Mouse (Mus musculus) erythroid progenitor cell, adult 5-6 weeks (primary cell): ENCODE results near the gene Vsig10. TPM values are rescaled to one million over a fixed set of nuclear protein-coding genes. Genes with fewer than 3 reads are reported as not detected.
"Not testable (repeated sequence)": the region's sequence is repeated elsewhere in the genome, so short reads cannot be mapped to it uniquely, and the experiment has no call there.

Experiments
- ATAC-seq: replicated peaks from 2 replicates; pipeline ENCODE4 v1.8.0; 2016; ENCODE audit warnings: moderate number of reproducible peaks, mild to moderate bottlenecking, moderate TSS enrichment, inconsistent platforms; ENCODE audit not compliant: poor library complexity, low FRiP score, severe bottlenecking
- total RNA-seq, 2 experiments: library from RNA; stranded (forward) in 1 of 2; stranded (reverse) in 1 of 2; fragments of 150-400 nt in 1 of 2; fragments of 186-747, 209-891 nt in 1 of 2; gene quantifications; 2 replicates each; pipeline versions ENCODE4 v1.2.3 to v1.2.4; 2015 to 2017; ENCODE audit warnings: low replicate concordance in 2 of 2

Gene Vsig10
- total RNA-seq (2015; ENCODE audit: low replicate concordance) = not detected in 2 replicates
- total RNA-seq (2017; ENCODE audit: low replicate concordance) = 0.98 TPM in 1 of 2 replicates, not detected in the other

DNA sequence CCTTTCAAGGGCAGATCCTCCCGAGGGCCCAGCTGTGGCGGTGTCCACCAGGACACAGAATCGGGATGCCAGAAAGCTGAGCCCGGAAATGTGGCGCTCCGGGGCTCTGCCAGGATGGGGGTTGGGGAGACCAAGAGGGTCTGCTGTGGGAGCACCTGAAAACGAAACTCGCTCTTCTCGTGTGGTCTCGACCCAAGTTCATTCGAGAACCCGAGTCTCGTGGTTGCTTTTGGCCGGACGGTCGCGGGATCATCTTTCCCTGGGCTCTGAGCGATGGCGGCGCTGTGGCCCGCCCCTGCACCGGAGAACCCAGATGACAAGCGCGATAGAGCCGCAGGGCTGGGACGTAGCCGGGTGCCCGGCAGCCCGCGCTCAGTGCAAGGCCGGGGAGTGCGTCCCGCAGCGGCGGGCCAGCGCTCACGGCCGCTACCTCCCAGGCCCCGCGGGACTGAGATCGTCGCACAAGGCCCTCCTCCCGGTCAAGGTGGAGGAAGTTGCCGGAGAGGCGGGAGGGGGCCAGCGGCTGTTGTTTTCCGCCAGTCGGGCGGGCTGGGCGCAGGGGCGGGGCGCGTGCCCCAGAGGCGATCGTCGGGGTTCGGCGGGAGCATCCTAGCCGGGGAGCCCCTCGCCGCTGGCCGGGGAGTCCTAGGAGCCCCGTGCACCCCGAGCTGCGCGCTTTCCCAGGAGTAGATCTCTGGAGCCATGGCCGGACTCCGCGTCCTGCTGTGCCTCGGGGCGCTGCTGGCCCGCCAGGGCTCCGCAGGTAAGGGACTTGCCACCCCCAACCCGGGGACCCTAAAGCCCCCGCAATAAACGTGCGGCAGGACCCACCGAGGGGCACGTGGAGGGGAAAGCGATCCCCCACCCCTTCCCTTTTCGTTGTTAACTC, at the start of gene Vsig10:
Gene Vsig10 (plus strand): TSS at position 343 of the 889 bp plus-strand sequence.
- ATAC-seq = peak; percentile 82

DNA sequence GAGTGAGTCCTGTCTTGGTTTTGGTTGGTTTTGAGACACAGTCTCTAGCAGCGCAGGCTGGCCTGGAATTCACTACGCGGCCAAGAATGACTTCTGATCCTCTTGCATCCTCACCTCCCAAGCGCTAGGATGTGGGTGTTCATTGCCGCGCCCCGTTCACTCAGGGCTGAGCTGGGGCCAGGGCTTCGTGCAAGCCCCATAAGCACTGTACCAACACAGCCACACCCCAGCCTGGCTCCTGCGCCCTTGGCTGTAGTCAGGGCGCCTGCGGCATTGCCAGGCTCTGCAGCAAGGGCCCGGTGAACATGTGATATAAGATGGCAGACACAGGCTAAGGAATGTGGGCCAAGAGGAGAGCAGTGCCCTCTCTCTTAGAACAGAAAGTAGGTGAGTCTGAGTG, 49.5 kb upstream of the Vsig10 start:
- no peak for ATAC-seq

DNA sequence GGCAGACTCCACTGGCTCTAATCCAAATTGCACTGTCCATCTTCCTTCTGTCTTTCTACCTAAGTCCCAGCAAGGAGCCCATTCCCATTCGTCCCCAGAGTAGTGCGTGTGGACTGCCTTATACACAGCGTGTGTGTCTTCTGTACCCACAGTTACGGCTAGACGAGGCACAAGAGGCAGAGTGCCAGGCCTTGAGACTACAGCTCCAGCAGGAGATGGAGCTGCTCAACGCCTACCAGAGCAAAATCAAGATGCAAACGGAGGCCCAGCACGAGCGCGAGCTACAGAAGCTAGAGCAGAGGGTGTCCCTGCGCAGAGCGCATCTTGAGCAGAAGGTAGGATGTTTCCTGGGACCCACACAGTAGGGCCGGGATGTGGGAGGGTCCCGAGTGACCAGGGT, 46.9 kb upstream of the Vsig10 start:
- ATAC-seq = no peak

DNA sequence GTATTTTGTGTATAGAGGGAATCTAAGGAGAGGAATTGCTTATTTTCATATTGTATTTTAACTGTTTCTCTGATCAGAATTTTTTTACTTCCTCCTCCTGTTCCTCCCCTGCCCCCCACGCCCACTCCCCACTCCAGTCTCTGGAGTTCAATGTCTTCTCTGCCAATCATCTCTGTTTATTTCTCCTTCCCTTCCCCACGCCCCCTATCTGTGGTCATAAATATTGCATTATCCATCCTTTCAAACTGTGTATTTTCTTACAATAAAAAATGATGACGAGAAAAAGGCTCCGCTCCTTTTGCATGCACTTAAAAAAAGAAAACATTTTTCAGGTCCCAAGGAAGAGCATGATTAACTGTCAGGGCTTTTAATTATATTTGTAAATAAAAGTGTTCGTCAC, 44.1 kb upstream of the Vsig10 start:
- no peak for ATAC-seq

DNA sequence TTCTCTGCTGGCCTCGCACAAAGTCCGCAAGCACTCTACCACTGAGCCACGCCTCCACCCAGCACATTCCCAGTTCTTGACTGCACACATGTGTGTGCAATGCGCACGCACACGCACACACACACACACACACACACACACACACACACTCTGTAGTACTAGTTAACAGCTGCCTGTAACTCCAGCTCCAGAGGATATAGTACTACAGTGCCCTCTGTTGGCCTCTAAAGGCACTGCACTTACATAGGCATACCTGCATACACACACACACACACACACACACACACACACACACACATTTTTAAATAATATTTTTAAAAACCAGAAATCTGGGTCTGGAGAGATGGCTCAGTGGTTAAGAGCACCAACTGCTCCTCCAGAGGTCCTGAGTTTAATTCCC, 41.1 kb upstream of the Vsig10 start:
- no peak for ATAC-seq

DNA sequence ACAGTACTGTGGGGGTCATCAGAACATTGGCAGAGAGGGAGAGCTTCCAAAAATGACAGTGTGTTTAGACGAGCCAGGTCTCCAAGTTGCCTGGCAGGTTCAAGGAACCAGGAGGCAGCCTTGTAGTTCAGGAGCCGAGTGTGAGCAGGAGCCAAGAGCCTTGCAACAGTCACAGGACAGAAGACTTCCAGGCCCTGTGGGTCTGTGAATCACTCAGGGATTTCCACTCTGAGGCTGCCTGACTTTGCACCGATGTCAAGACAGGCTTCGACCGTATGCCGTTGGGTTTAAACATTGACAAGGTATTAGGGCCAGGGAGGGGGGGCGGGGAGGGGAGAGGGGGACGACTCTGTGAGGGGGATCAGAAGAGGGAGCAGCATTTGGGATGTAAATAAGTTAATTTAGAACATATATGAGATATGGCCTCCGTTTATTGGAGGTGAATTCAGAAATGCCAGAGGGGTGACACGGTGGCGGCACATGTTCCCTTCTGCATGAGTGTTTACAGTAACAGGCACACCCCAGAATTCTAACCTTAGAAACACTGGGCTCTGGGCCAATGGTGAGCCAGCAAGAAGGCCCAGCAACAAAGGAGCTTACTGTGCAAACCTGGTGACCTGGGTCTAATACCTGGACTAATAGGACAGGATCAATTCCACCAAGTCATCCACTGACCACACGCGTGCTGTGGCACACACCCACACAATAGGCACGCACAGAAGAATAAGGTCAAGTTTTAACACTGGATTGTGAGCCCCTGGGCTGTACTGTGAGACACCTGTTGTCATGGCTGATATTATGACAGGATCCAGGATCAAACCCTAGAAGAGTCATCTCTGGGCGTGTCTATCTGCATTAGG, 39.8 kb upstream of the Vsig10 start:
- ATAC-seq = no peak

DNA sequence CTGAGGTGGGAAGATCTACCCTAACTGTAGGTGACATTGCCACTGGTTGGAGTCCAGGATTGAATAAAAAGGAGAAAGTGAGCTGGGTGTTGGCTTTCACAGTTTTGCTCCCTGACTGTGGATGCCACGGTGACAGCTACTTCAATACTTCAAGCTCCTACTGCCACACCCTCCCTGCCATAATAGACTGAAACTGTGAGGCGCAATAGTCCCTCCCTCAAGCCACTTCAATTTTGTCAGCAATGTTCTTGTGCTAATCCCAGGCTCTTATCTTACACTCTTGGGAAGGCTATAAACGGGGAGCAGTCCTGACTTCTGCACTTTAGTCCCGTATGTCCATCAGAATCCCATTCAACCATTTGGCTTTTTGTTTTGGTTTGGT, 39.2 kb upstream of the Vsig10 start:
- no peak for ATAC-seq

DNA sequence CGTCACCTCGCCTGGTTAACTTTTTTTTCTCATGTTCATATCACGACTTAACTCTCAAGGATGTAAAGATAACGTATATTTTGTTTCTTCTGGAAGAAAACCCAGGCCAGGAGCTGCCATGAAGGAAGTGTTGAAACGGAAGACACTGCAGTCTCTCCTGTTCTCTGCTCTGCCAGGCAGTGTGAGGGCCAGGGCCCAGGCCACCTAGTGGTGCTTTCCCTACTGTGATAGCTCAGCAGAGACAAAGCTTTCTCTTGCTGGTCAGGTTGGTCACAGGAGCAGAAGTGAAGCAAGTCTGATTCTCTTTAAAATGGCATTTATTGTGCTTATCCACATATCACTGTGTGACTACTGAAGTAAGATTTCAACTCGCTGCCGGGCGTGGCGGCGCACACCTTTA, 37.3 kb upstream of the Vsig10 start:
- no peak for ATAC-seq

DNA sequence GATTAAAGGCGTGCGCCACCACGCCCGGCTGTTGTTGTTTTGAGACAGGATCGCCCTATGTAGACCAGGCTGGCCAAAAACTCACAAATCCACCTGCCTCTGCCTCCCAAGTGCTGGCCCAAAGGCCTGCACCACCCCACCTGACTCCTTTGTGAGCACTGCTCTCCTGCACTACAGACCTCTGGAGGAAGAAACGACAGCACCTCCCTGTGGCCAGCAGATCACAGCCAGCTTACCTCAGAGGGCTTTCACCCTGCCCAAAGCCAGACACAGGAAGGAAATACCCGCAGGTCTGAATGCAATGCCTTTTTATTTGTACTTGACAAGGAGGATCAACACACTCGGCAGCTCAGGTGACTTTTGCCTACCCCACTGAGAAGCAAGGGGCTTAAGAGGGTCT, 36.5 kb upstream of the Vsig10 start:
- no peak for ATAC-seq

DNA sequence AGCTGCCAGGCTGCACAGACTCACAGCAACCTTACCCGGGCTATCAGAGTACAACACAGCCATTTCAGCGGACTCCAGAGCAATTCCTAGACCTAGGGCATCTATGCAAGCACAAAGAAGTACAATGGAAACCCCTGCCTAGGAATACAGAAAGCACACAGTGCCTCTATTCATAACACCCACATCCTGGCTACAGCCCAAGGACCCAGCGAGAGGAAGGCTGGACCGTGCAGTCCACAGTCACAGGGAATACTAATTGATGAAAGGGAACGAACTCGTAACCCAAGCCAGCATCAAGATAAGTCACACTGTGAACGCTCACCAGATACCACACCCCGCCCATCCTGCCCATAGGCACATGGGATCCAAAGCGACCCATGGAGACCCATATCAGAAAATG, 34.9 kb upstream of the Vsig10 start:
- ATAC-seq = no peak

DNA sequence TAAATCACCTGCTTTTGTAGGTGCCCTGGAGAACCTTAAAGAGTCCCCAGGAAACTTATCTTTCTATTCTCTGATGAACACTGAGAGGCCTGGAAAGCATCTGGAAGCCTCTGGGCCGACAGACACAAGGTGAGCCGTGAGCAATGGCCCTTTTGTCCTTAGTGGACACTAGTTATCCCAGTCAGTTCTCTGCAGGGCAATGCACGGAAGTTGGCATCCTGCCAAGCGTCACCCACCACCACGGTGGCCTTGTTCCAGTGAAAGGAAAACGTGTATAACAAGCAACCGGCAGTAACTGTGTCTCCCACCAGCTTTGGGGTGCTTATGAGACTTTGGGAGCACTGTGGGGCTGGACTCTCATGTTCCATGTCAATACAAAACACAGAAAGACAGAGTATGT, 34.2 kb upstream of the Vsig10 start:
- no peak for ATAC-seq

DNA sequence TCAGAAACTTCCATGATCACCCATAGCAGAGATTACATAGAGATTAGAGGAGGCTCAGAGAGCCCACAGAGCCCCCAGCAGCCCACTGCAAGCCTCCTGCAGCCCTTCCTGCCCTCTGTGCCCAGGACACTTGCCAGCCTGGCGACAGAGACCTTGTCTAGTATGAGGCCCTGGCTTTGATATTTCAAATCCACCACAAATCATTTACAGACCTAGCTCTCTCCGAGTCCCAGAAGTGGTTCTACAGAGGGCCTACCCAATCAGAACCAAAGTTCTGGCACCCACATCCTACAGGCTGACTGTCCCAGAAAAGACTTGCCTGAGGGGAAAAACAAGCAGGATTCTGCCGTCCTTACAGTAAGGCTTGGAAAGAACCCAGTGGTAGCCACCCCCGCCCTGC, 33.6 kb upstream of the Vsig10 start:
- ATAC-seq = no peak

DNA sequence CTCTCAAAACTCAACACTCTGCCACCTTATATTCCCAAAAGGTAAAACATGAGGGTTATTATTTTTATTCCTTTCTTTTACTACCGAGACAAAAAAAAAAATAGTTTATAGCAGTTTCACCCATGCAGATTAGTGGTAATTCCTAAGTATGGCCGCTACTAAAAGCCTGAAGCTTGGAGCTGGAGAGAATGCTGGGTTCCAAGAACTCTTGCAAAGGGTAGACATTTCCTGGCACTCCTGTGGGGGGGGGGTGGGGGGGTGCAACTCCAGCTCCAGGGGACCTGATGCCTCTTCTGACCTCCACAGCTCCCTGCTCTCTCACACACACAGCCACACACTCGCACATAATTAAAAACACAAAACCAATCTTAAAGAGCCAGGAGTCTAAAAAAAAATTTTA, 32.6 kb upstream of the Vsig10 start:
- ATAC-seq = no peak

DNA sequence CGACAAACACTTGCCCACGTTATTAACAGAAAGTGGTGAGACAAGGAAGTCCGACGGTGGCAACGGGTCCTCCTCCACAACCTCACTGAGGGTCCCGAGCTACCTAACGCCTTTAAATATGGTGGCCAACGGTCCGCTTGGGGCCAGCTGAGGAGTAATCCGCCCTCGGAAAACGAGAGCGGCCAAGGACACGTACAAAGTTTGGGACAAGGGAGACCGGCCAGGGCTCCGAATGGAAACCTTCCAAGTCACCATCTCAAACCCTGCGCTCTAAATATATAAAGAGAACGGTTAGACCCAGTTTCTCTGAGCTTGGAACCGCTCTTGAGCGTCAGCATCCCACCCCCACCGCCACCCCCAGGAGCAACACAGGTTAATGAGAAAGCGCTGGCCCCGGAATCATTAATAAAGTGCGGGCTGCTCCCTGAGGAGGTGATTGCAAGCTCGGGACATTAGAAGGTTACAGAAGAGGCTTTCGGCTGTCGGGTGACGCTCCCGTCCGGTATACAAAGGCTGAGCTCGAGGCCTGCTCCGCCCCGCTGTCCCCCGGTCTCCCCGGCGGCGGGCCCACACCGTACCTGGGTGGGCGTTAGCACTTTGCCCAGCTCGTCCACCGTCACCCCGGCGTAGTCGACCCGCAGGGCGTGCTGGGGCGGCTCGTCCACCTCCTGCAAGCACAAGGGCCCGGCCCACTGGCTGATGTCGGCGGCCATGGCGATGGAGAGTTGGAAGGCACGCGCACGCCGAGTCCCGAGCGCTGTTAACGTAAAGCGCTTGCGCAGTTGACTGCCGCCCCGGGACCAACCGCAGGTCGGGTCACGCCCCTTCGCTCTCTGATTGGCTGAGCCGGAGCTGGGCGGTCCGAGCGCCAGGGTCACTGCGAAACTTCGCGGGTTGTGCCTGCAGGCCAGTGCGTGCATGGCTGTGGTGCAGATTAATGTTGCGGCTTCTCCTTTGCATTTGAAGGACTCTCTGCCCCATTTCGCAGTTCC, 31.8 kb upstream of the Vsig10 start, which contains the start of gene Pebp1:
Gene Pebp1 (minus strand): TSS at position 795 of the 992 bp plus-strand sequence.
- peak; percentile 98 for ATAC-seq

DNA sequence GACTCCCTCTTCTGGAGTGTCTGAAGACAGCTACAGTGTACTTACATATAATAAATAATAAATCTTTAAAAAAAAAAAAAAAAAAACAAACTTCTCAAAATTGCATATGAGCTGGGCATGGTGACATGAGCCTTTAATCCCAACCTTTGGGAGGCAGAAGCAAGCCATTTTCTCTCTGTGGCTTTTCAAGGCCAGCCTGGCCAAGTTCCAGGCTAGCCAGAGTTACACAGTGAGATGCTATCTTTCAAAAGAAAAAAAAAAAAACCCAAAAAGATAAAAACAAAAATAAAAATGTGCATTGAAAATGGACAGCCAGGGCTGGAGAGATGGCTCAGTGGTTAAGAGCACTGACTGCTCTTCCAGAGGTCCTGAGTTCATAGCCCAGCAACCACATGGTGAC, 29.2 kb upstream of the Vsig10 start:
- no peak for ATAC-seq

DNA sequence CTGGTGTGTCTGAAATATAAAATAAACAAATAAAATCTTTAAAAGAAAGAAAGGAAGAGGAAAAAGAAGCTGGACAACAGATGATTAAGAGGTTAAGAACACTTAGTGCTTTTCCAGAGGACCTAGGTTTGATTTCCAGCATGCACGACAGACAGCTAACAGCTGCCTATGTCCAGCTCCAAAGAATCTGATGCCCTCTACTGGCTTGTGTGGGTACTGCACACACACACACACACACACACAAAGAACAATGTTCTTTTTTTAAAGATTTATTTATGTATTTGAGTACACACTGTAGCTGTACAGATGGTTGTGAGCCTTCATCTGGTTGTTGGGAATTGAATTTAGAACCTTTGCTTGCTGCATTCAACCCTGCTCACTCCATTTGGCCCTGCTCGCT, 28.8 kb upstream of the Vsig10 start:
- ATAC-seq = no peak

DNA sequence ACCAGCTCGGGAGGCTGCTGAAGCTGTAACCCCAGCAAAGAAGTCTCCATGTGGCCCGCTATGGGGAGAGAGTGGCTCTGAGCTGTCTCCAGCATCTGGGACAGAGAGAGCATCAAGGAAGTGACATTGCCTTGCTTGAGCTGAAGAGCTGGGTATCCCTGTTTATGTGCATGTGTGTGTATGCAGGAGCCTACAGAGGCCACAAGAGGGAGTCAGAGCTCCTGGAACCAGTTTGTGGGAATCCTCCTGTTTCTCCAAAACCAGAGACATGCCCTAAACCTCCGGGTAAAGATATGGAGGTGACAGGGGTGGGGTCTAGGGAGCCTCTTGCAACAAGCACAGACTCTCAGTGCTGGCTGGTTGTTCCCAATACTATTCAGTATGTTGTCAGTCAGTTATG, 27.6 kb upstream of the Vsig10 start:
- no peak for ATAC-seq

DNA sequence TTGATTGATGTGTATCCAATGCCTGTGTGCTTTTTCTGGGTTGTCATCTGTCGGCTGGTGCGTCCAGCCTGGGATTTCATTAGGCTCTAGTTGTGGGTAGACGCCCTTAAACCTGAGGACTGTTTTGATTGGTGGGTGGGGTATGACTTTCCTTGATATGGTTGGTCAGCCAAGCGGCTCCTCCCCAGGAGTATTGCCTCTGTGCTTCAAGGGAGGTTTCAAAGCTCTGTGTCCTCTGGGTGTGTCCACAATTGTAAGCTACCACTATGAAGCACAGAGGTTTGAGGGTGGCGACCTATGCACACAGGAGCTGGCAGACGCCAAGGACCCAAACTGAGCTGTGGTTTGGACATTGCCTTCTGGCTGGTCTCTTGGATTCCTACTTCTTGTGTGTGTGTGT, 26.3 kb upstream of the Vsig10 start:
- ATAC-seq = no peak

DNA sequence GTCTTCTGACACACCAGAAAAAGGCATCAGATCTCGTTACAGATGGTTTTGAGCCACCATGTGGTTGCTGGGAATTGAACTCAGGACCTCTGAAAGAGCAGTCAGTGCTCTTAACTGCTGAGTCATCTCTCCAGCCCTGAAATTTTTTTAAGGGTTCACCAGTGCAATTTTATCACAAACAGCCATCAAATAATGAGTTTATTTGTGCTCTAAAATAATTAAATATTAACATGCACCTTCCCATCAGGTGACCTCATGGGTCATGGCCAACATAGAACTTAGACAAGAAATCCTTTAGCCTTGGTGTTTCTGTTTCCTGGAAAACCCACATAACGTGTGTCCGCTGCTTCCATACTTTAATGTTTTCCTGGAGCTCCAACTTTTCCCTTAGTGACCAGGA, 25.1 kb upstream of the Vsig10 start:
- not testable (repeated sequence) for ATAC-seq

DNA sequence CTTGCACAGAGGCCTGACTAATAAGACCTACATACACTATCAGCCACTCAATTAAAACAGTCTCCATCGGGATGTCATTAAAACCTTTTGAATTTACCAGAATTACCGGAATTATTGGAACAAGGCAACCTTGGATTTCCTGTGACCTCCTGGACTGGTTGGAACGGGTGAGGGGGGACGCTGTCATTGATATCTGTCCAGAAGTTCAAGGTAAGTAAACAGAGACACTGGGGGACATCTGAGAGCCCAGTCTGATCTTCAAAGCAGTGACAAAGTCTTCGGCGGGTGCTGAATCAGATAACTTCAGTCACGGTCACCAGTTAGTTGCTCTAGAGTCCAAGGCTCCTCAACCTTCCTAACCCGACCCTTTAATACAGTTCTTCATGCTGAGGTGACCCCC, 23.9 kb upstream of the Vsig10 start:
- no peak for ATAC-seq
